Mouse (Mus musculus): Measurements from ENCODE around the gene Galnt15. TPM values are rescaled to one million over a fixed set of nuclear protein-coding genes. Genes with fewer than 3 reads are reported as not detected.
A peak's percentile ranks its signal among the peaks of the same experiment; 100 is the strongest.

Gene Galnt15
- polyA plus RNA-seq, 1 experiment from 2014 or later = 0.23 TPM

DNA sequence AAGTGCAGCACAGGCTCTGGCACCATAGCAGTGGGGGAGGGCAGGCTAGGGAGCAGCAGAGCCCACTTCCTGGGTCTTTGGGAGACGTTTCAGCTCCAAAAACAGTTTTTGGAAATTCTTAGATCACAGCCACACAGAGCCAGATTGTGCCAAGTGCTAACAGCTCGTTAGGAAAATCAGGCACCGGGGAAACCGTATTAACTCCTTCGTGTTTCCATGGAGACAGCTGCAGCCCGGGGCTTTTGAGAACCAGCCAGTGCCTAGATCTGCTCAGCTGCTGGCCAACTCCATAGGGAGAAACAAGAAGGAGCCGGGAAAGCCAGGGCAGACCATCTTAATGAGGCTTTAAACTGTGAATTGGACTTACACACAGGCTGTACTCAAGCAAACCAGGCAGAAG, 11.9 kb upstream of the Galnt15 start:
- no peak overlapping the region for H3K4me3 ChIP-seq (replicated peaks)
- H3K4me1 ChIP-seq (replicated peaks) = peaks cover 17% of the 10 kb centered on the region
- no peaks in the 10 kb centered on the region for H3K36me3 ChIP-seq
- peak overlapping the region; percentile 86 for H3K27ac ChIP-seq
- no peaks in the 10 kb centered on the region for H3K9me3 ChIP-seq
- peak overlapping the region; percentile 29 for H3K4me2 ChIP-seq (replicated peaks)
- ATAC-seq = peak; percentile 94
- H3K27me3 ChIP-seq = no peaks in the 10 kb centered on the region
- H3K9ac ChIP-seq (replicated peaks) = no peak overlapping the region
- WGBS = under 1% methylated on average over 7 of the region's 7 CpGs

GRCm38 (mm10) chr14:32017448-32017847, 11.3 kb upstream of the Galnt15 start:
- WGBS = 51% methylated on average over 2 of the region's 2 CpGs
- Histone ChIP-seq H3K4me2 (replicated peaks) (peak overlapping the region; percentile 29), H3K4me3 (replicated peaks) (no peak overlapping the region), H3K4me1 (replicated peaks) (peaks cover 17% of the 10 kb centered on the region), H3K27me3 (no peaks in the 10 kb centered on the region), H3K9ac (replicated peaks) (no peak overlapping the region), H3K36me3 (no peaks in the 10 kb centered on the region), H3K27ac (peak overlapping the region; percentile 86), H3K9me3 (no peaks in the 10 kb centered on the region)
- ATAC-seq = peak; percentile 68

DNA sequence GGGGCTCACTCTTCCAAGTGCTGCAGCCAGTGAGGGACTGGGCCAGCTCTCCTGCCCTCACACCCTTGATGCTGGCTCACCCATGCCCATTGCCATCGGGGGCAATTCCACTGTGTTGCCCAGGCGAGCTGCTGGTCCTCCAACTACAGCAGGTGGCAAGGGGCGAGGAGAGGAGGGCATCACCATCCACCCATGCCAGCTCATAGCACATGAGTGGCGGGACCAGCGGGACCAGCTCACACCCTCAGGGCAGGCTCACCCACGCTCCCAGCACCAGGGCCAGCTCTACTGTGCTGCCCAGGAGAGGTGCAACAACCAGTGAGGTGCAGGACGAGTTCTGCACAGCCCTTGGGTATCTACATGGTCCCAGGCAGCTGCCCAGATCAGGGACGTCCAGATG, 9.7 kb upstream of the Galnt15 start:
- Histone ChIP-seq H3K4me3 (replicated peaks) (no peak overlapping the region), H3K27ac (no peak overlapping the region), H3K9ac (replicated peaks) (no peak overlapping the region), H3K27me3 (no peaks in the 10 kb centered on the region), H3K4me2 (replicated peaks) (no peak overlapping the region), H3K9me3 (no peaks in the 10 kb centered on the region), H3K4me1 (replicated peaks) (peaks cover 17% of the 10 kb centered on the region), H3K36me3 (no peaks in the 10 kb centered on the region)
- WGBS = 86% methylated on average over 8 of the region's 8 CpGs
- no peak for ATAC-seq

DNA sequence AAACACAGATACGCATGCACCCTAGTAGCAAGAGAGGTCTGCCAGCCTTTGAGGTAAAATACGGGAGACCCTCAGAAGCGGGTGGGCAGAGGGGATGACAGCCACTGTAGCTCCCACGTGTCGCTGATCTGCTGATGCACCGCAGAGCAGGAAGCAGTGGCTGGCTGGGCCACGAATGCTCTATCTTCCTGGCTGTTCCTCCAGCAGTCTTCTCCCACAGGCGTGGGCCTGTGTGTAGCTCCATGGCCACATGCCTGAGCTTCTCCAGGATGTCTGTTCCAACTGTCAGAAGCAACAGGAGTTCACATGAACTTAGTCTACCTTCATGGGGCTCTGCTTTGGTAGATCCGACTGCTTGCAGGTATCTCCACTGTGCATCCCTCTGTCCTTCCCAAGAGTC, 6.8 kb upstream of the Galnt15 start:
- 72% methylated on average over 9 of the region's 9 CpGs for WGBS
- Histone ChIP-seq H3K4me1 (replicated peaks) (peaks cover 7% of the 10 kb centered on the region), H3K4me3 (replicated peaks) (no peak overlapping the region), H3K4me2 (replicated peaks) (no peak overlapping the region), H3K27ac (no peak overlapping the region), H3K9ac (replicated peaks) (no peak overlapping the region), H3K27me3 (no peaks in the 10 kb centered on the region), H3K36me3 (no peaks in the 10 kb centered on the region), H3K9me3 (no peaks in the 10 kb centered on the region)
- ATAC-seq = no peak

GRCm38 (mm10) chr14:32022450-32022849, 6.3 kb upstream of the Galnt15 start:
- H3K27ac ChIP-seq = no peak overlapping the region
- H3K36me3 ChIP-seq = no peaks in the 10 kb centered on the region
- H3K4me3 ChIP-seq (replicated peaks) = no peak overlapping the region
- H3K27me3 ChIP-seq = no peaks in the 10 kb centered on the region
- H3K9ac ChIP-seq (replicated peaks) = no peak overlapping the region
- no peaks in the 10 kb centered on the region for H3K9me3 ChIP-seq
- ATAC-seq = no peak
- H3K4me1 ChIP-seq (replicated peaks) = peaks cover 6% of the 10 kb centered on the region
- H3K4me2 ChIP-seq (replicated peaks) = no peak overlapping the region

- WGBS = 93% methylated on average over 4 of the region's 4 CpGs
- H3K27me3 ChIP-seq = no peaks in the 10 kb centered on the region
- no peaks in the 10 kb centered on the region for H3K36me3 ChIP-seq
- ATAC-seq = no peak
- no peak overlapping the region for H3K4me3 ChIP-seq (replicated peaks)
- peaks cover 10% of the 10 kb centered on the region for H3K4me1 ChIP-seq (replicated peaks)
- no peak overlapping the region for H3K4me2 ChIP-seq (replicated peaks)
- no peak overlapping the region for H3K27ac ChIP-seq
- H3K9me3 ChIP-seq = no peaks in the 10 kb centered on the region
- no peak overlapping the region for H3K9ac ChIP-seq (replicated peaks)
These were observed 4.9 kb upstream of the Galnt15 start for GRCm38 (mm10) chr14:32023891-32024290.

DNA sequence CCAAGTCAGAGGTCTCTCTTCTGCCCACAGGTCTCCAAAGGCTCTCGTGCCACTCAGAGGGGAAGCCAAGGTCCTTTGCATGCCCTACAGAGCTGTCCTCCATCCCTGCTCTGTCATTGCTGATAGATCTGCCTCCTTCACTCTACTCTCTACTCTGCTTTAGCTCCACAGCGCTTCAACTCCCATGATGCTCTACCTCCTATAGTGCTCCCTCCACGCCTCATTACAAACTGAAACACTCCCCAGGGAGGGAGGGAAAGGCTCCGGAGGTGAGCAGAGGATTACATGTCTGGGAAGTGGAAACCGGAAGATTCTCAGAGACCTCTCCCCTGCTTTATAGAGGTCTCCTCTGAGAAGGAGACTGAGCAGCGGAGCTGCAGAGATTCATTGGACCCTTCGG, 1.6 kb upstream of the Galnt15 start:
- H3K4me1 ChIP-seq (replicated peaks) = peaks cover 13% of the 10 kb centered on the region
- H3K27ac ChIP-seq = no peak overlapping the region
- no peak overlapping the region for H3K4me2 ChIP-seq (replicated peaks)
- H3K36me3 ChIP-seq = no peaks in the 10 kb centered on the region
- H3K9me3 ChIP-seq = no peaks in the 10 kb centered on the region
- no peaks in the 10 kb centered on the region for H3K27me3 ChIP-seq
- no peak overlapping the region for H3K9ac ChIP-seq (replicated peaks)
- 57% methylated on average over 7 of the region's 7 CpGs for WGBS
- ATAC-seq = no peak
- no peak overlapping the region for H3K4me3 ChIP-seq (replicated peaks)

DNA sequence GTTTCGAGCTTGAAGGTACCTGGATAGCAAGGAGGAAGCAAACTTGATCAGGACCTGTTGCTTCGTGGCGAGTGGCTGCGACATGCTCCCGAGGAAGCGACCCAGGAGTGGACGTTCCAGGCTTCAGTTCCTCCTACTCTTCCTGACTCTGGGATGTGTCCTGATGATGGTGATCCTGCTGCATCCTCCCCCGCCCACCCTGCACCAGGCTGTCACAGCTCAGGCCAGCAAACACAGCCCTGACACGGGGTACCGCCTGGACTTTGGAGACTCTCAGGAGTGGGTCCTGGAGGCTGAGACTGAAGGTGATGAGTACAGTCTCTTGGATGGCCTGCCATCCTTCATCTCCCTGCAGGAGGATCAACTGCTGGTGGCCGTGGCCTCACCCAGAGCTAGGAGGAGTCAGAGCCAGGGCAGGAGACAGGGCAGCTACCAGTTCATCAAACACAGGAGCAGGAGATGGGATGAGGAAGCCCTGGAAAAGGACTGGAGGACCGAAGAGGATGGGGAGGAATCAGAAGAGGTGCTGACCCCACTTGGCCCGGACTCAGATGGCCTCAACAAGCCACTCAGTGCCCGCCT, 713 bp downstream of the Galnt15 start:
- no peaks in the 10 kb centered on the region for H3K9me3 ChIP-seq
- 81% methylated on average over 14 of the region's 14 CpGs for WGBS
- no peak overlapping the region for H3K4me3 ChIP-seq (replicated peaks)
- ATAC-seq = no peak
- no peaks in the 10 kb centered on the region for H3K36me3 ChIP-seq
- H3K27ac ChIP-seq = no peak overlapping the region
- no peak overlapping the region for H3K9ac ChIP-seq (replicated peaks)
- H3K4me2 ChIP-seq (replicated peaks) = no peak overlapping the region
- no peaks in the 10 kb centered on the region for H3K27me3 ChIP-seq
- peaks cover 13% of the 10 kb centered on the region for H3K4me1 ChIP-seq (replicated peaks)

DNA sequence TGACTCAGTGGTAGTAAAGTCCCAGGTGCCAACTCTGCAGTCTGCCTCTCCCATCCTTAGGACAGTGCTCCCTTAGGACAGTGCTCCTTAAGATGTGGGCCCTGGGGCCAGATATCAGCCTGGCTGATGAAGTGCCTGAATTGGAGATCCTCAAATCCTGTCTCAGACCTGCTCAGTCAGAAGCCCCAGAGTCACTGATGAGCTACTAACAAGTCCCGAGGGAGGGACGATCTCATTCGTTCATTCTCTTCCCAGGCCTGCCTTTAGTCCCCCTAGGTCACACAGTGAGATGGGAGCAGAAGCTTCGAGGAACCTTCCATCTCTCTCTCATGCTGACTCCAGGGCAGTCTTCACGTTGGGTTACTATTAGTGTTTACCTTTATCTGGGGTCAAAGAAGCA, 1.3 kb downstream of the Galnt15 start:
- Histone ChIP-seq H3K27ac (no peak overlapping the region), H3K36me3 (no peaks in the 10 kb centered on the region), H3K4me2 (replicated peaks) (no peak overlapping the region), H3K4me3 (replicated peaks) (no peak overlapping the region), H3K9me3 (no peaks in the 10 kb centered on the region), H3K27me3 (no peaks in the 10 kb centered on the region), H3K9ac (replicated peaks) (no peak overlapping the region), H3K4me1 (replicated peaks) (peaks cover 13% of the 10 kb centered on the region)
- ATAC-seq = no peak
- 63% methylated on average over 5 of the region's 5 CpGs for WGBS

GRCm38 (mm10) chr14:32032522-32032921, 3.7 kb downstream of the Galnt15 start:
- H3K36me3 ChIP-seq = no peaks in the 10 kb centered on the region
- H3K4me1 ChIP-seq (replicated peaks) = peaks cover 9% of the 10 kb centered on the region
- no peaks in the 10 kb centered on the region for H3K9me3 ChIP-seq
- H3K9ac ChIP-seq (replicated peaks) = no peak overlapping the region
- 8% methylated on average over 4 of the region's 4 CpGs for WGBS
- ATAC-seq = peak; percentile 76
- no peak overlapping the region for H3K4me3 ChIP-seq (replicated peaks)
- no peak overlapping the region for H3K4me2 ChIP-seq (replicated peaks)
- H3K27me3 ChIP-seq = no peaks in the 10 kb centered on the region
- H3K27ac ChIP-seq = no peak overlapping the region

GRCm38 (mm10) chr14:32036482-32036881, 7.7 kb downstream of the Galnt15 start:
- Histone ChIP-seq H3K4me1 (replicated peaks) (no peaks in the 10 kb centered on the region), H3K27me3 (no peaks in the 10 kb centered on the region), H3K9ac (replicated peaks) (no peak overlapping the region), H3K27ac (no peak overlapping the region), H3K36me3 (no peaks in the 10 kb centered on the region), H3K9me3 (no peaks in the 10 kb centered on the region), H3K4me2 (replicated peaks) (no peak overlapping the region), H3K4me3 (replicated peaks) (no peak overlapping the region)
- WGBS = 77% methylated on average over 5 of the region's 5 CpGs
- no peak for ATAC-seq

GRCm38 (mm10) chr14:32037661-32038252, 9.0 kb downstream of the Galnt15 start:
- Histone ChIP-seq H3K27me3 (no peaks in the 10 kb centered on the region), H3K4me1 (replicated peaks) (no peaks in the 10 kb centered on the region)
- WGBS = 83% methylated on average over 8 of the region's 8 CpGs

DNA sequence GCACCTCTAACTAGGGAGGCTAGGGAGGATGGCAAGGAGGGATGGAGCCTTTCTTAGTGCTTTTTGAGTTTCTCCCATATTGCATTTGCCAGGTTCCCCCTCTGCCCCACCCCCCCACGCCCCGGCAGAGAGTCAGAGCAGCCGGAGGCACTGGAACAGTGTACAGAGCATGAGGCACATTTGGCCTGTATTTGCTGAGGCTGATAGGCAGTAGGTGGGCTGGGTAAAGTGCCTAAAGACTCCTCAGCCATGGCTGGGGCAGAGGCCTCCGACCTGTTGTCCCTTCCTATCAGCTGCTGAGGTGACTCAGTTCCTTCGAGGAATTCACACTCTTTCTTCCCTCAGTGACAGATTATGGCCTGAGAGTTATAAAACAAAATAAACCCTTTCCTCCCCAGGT, 13.3 kb downstream of the Galnt15 start:
- Histone ChIP-seq H3K27ac (no peak overlapping the region), H3K36me3 (no peaks in the 10 kb centered on the region), H3K4me3 (replicated peaks) (no peak overlapping the region), H3K9me3 (no peaks in the 10 kb centered on the region), H3K4me1 (replicated peaks) (no peaks in the 10 kb centered on the region), H3K4me2 (replicated peaks) (no peak overlapping the region), H3K27me3 (no peaks in the 10 kb centered on the region), H3K9ac (replicated peaks) (no peak overlapping the region)
- WGBS = 79% methylated on average over 5 of the region's 5 CpGs
- ATAC-seq = no peak

More at GRCm38 (mm10) chr14:32037661-32038252, 9.0 kb downstream of the Galnt15 start:
- Histone ChIP-seq H3K36me3 (no peaks in the 10 kb centered on the region), H3K4me2 (replicated peaks) (no peak overlapping the region), H3K9ac (replicated peaks) (no peak overlapping the region), H3K27ac (no peak overlapping the region), H3K4me3 (replicated peaks) (no peak overlapping the region), H3K9me3 (no peaks in the 10 kb centered on the region)
- no peak for ATAC-seq
